Mouse (Mus musculus) spleen, postnatal 0 days (tissue): ENCODE results near the gene Evi2. TPM values are rescaled to one million over a fixed set of nuclear protein-coding genes. Genes with fewer than 3 reads are reported as not detected.

ENCODE experiments used
- polyA plus RNA-seq: library from polyadenylated mRNA; unstranded; fragments of >200 nt; fragmentation: Nextera tagmentation; extraction: Ambion mirVana; gene quantifications from 2 replicates; pipeline ENCODE4 v1.2.1, GENCODE M21; 2015

Evi2 gene
- 2.8 and 3.7 TPM in 2 replicates for polyA plus RNA-seq

GRCm38 (mm10) chr11:79530333-79530761 lies at the start of gene Evi2, which contains the start of gene Evi2a:
Gene Evi2, minus strand, starts transcription at chr11:79530589.
Gene Evi2a, minus strand, starts transcription at chr11:79530609.

GRCm38 (mm10) chr11:79523560-79524309 lies 6.7 kb downstream of the Evi2 start, which contains the start of gene Evi2b:
Gene Evi2b, minus strand, starts transcription at chr11:79523762.

GRCm38 (mm10) chr11:79503845-79504244 lies 26.5 kb downstream of the Evi2 start, which contains the start of gene Omg:
Gene Omg, minus strand, starts transcription at chr11:79504084.

Other genes with a start within 250 kb of the Evi2 start
- gene Gm9964, start 233.7 kb downstream of the Evi2 start, polyA plus RNA-seq, result not detected in 2 replicates
- 4.6 and 5.2 TPM in 2 replicates for gene Nf1, start 190.9 kb downstream of the Evi2 start, polyA plus RNA-seq
- 0.12 and 0.22 TPM in 2 replicates for gene Omg, start 26.5 kb downstream of the Evi2 start, polyA plus RNA-seq
- gene Evi2b, start 6.8 kb downstream of the Evi2 start, polyA plus RNA-seq, result 15.7 and 21.1 TPM in 2 replicates
- gene Evi2a, start within 50 bp of the Evi2 start, polyA plus RNA-seq, result 14.7 and 19.4 TPM in 2 replicates
- gene Rab11fip4, start 60.6 kb upstream of the Evi2 start, polyA plus RNA-seq, result 0.69 and 1.2 TPM in 2 replicates